Mouse (Mus musculus) ES-E14 (cell line): ENCODE results near the gene Lcn2. TPM values are rescaled to one million over a fixed set of nuclear protein-coding genes. Genes with fewer than 3 reads are reported as not detected.

ENCODE experiments used
- DNase-seq: peaks from one replicate; pipeline ENCODE4 v3.0.0-alpha.2; 2013; ENCODE audit warnings: low read depth, low spot score
- H3K27ac ChIP-seq: 2 replicates; pipeline ENCODE4 v1.5.1; 2012; ENCODE audit warnings: low read depth, mild to moderate bottlenecking, low read length, moderate library complexity, mixed read lengths; ENCODE audit not compliant: poor library complexity, insufficient read depth, severe bottlenecking
- H3K36me3 ChIP-seq: 2 replicates; pipeline ENCODE4 v1.6.1; 2012; ENCODE audit warnings: mild to moderate bottlenecking, low read length, moderate library complexity, mixed read lengths; ENCODE audit not compliant: control insufficient read depth, poor library complexity, insufficient read depth, severe bottlenecking
- H3K4me1 ChIP-seq, 2 experiments: fragments of 150-350 bp in 1 of 2; sonication (generic) in 1 of 2; 2 replicates each; pipeline ENCODE4 v1.6.1; 2012; ENCODE audit warnings: low read length in 2 of 2, mild to moderate bottlenecking in 1 of 2, mixed read lengths in 1 of 2; ENCODE audit not compliant: control insufficient read depth in 2 of 2, insufficient read depth in 2 of 2, poor library complexity in 1 of 2
- H3K4me3 ChIP-seq, 2 experiments: fragments of 150-350 bp in 1 of 2; sonication (generic) in 1 of 2; 2 replicates each; pipeline ENCODE4 v1.5.1; 2012; ENCODE audit warnings: low read length in 2 of 2, low read depth in 1 of 2, mild to moderate bottlenecking in 1 of 2, mixed read lengths in 1 of 2; ENCODE audit not compliant: insufficient read depth in 1 of 2, poor library complexity in 1 of 2, severe bottlenecking in 1 of 2
- H3K9ac ChIP-seq: 2 replicates; pipeline ENCODE4 v1.6.1; 2012; ENCODE audit warnings: low read depth, mild to moderate bottlenecking, low read length, mixed read lengths; ENCODE audit not compliant: poor library complexity, insufficient read depth, severe bottlenecking
- H3K9me3 ChIP-seq: fragments of 150-350 bp; sonication (generic); 2 replicates; pipeline ENCODE4 v1.6.1; 2012; ENCODE audit warnings: low read depth, mild to moderate bottlenecking, low read length; ENCODE audit not compliant: control insufficient read depth, insufficient read depth
- CHD2 ChIP-seq: IDR thresholded peaks from 2 replicates; pipeline ENCODE4 v1.6.1; 2014; ENCODE audit warnings: mild to moderate bottlenecking, low read depth, low read length, inconsistent platforms
- HCFC1 ChIP-seq: IDR thresholded peaks from 2 replicates; pipeline ENCODE4 v1.6.1; 2012; ENCODE audit warnings: low read length, inconsistent platforms, borderline replicate concordance; ENCODE audit not compliant: insufficient read depth
- MAFK ChIP-seq: IDR thresholded peaks from 2 replicates; pipeline ENCODE4 v1.6.1; 2014; ENCODE audit warnings: mild to moderate bottlenecking, low read depth, low read length, inconsistent platforms; ENCODE audit not compliant: insufficient read depth
- ZC3H11A ChIP-seq: IDR thresholded peaks from 2 replicates; pipeline ENCODE4 v1.6.1; 2012; ENCODE audit warnings: low read depth, mild to moderate bottlenecking, inconsistent platforms, low read length, borderline replicate concordance
- ZNF384 ChIP-seq: IDR thresholded peaks from 2 replicates; pipeline ENCODE4 v1.6.1; 2012; ENCODE audit warnings: low read depth, low read length, inconsistent platforms
- in situ Hi-C, 2 experiments: fragments of 600-800 bp; cut with MboI; formaldehyde crosslinking; loops; one replicate each; pipeline ENCODE4 v1.15.1; 2025; ENCODE audit warnings: low sequenced_read_pairs in 2 of 2, inconsistent platforms in 1 of 2; ENCODE audit not compliant: unreplicated experiment in 2 of 2
- total RNA-seq: library from RNA; depleted of rRNA; stranded (reverse); fragments of 300-350 nt; gene quantifications from 2 replicates; pipeline ENCODE4 v1.2.3, GENCODE M21; 2012; rRNA removed

Lcn2 gene
- total RNA-seq, 1 experiment = not detected

- TF ChIP-seq ZNF384 = no peak
- TF ChIP-seq HCFC1 = no peak
- in situ Hi-C loops = no loop called here
- DNase-seq = no peak
- Histone ChIP-seq H3K4me3 (no peak overlapping the region), H3K4me1 (peaks cover 0 to 6% of the 10 kb centered on the region in 2 experiments; a peak in 1 of 4 replicates), H3K9me3 (no peaks in the 10 kb centered on the region), H3K27ac (no peak overlapping the region), H3K36me3 (no peaks in the 10 kb centered on the region), H3K9ac (no peak overlapping the region)
Observed at GRCm38 (mm10) chr2:32339912-32340642, 48.0 kb downstream of the Lcn2 start.

GRCm38 (mm10) chr2:32335888-32336287 lies 52.2 kb downstream of the Lcn2 start:
- TF ChIP-seq HCFC1 (no peak), ZNF384 (no peak), MAFK (no peak), ZC3H11A (no peak), CHD2 (no peak)
- in situ Hi-C loops = no loop called here
- H3K9ac ChIP-seq = no peak overlapping the region
- no peaks in the 10 kb centered on the region for H3K36me3 ChIP-seq
- no peak for DNase-seq
- no peak overlapping the region for H3K27ac ChIP-seq
- H3K9me3 ChIP-seq = no peaks in the 10 kb centered on the region
- peaks cover 0 to 3% of the 10 kb centered on the region in 2 experiments; a peak in 1 of 4 replicates for H3K4me1 ChIP-seq
- H3K4me3 ChIP-seq = no peak overlapping the region

Other genes with a start within 250 kb of the Lcn2 start
- 75.1 and 88.5 TPM in 2 replicates for gene Prrc2b, start 237.2 kb downstream of the Lcn2 start, total RNA-seq
- gene Pomt1, start 151.7 kb downstream of the Lcn2 start, total RNA-seq = 36.5 and 63.7 TPM in 2 replicates
- 52.1 and 56.8 TPM in 2 replicates for gene Uck1, start 128.1 kb downstream of the Lcn2 start, total RNA-seq
- gene Golga2, start 100.9 kb downstream of the Lcn2 start, total RNA-seq = 42.2 and 49.9 TPM in 2 replicates
- gene Swi5, start 100.2 kb downstream of the Lcn2 start, total RNA-seq = 172 and 280 TPM in 2 replicates
- gene Ciz1, start 35.9 kb downstream of the Lcn2 start, total RNA-seq = 13.6 and 18.7 TPM in 2 replicates
- gene Dnm1, start 34.9 kb downstream of the Lcn2 start, total RNA-seq = 1.5 and 2.5 TPM in 2 replicates
- gene 1110008P14Rik, start 6.3 kb downstream of the Lcn2 start, total RNA-seq = 20.0 and 31.3 TPM in 2 replicates
- 24.9 and 30.7 TPM in 2 replicates for gene Ptges2, start 7.6 kb upstream of the Lcn2 start, total RNA-seq
- 2.1 and 2.5 TPM in 2 replicates for gene Naif1, start 62.2 kb upstream of the Lcn2 start, total RNA-seq
- gene Slc25a25, start 63.2 kb upstream of the Lcn2 start, total RNA-seq = 22.1 and 23.4 TPM in 2 replicates
- gene Fam102a, start 147.1 kb upstream of the Lcn2 start, total RNA-seq = 11.6 TPM in 2 replicates
- 38.0 and 44.1 TPM in 2 replicates for gene Dpm2, start 182.6 kb upstream of the Lcn2 start, total RNA-seq
- 3.5 and 5.0 TPM in 2 replicates for gene Pip5kl1, start 186.5 kb upstream of the Lcn2 start, total RNA-seq
- 0.37 and 0.71 TPM in 2 replicates for gene 9430097D07Rik, start 187.4 kb upstream of the Lcn2 start, total RNA-seq
- 9.4 and 14.8 TPM in 2 replicates for gene St6galnac4, start 198.8 kb upstream of the Lcn2 start, total RNA-seq
- 18.0 and 27.2 TPM in 2 replicates for gene St6galnac6, start 211.5 kb upstream of the Lcn2 start, total RNA-seq
- gene Ak1, start 233.5 kb upstream of the Lcn2 start, total RNA-seq = 77.4 and 90.8 TPM in 2 replicates